Mouse (Mus musculus): ENCODE data around the gene Twf2.

GRCm38 (mm10) chr9:106179964-106180363 is 22.9 kb upstream of the Twf2 start:
- TF ChIP-seq POLR2A (IDR thresholded peaks at IDR 0.05; ENCODE audit: control insufficient read depth, low read depth, low read length): no peak
- TF ChIP-seq CTCF (IDR thresholded peaks at IDR 0.05; ENCODE audit: control insufficient read depth, insufficient read depth, insufficient replicate concordance, low read depth, low read length): no peak
